Mouse (Mus musculus) brain, embryonic 14.5 days (tissue): Measurements from ENCODE around the gene Tmem43.

Experiments used
- CTCF ChIP-seq: fragments of 200-500 bp; IDR thresholded peaks from 2 replicates; pipeline ENCODE4 v1.5.1; 2012; ENCODE audit warnings: inconsistent platforms, mild to moderate bottlenecking, moderate library complexity, borderline replicate concordance; ENCODE audit not compliant: insufficient read depth, insufficient read length; ENCODE audit errors: extremely low read depth
- POLR2A ChIP-seq: fragments of 200-500 bp; IDR thresholded peaks from 2 replicates; pipeline ENCODE4 v1.6.1; 2012; ENCODE audit warnings: mild to moderate bottlenecking, inconsistent platforms, borderline replicate concordance; ENCODE audit not compliant: poor library complexity, insufficient read depth, insufficient read length, severe bottlenecking; ENCODE audit errors: extremely low read depth

DNA sequence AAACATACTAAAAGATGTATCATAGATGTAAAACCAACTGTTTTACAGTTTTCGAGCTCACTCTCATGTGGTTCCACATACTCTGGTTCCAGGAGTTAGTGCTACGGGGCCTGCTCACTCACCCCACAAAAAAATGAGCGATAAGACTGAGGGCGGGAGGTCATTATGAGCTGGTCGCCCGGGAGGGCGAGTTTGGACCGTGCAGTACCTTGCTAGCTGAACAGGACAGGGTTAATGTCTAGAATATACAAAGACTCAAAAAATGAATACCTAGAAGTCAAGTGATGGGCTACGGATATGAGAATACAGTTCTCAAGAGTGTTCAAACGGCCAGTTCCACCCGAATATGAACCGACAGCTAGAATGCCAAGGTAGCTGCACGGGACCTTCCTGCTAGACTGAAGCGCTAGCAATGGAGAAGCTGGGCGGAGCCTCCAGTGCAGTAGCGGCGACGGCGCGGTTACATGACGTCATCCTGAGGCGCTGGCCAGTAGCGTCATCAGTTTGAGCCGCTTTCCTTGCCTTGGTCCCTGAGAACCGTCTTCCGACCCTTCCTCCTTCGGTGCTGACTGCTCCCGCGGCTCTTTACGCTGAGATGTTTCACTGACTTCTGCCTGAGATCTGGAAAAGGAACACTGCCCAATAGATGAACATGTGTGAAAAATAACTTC lies 32.9 kb upstream of the Tmem43 start:
- TF ChIP-seq CTCF: no peak
- peak; percentile 87; the same call in 1 of the 2 replicates for TF ChIP-seq POLR2A
